Mouse (Mus musculus) embryonic facial prominence, embryonic 13.5 days (tissue): ENCODE data around the gene Robo1. TPM values are rescaled to one million over a fixed set of nuclear protein-coding genes. Genes with fewer than 3 reads are reported as not detected.

Source experiments
- ATAC-seq: fragments of 200-750 bp; cut with Nextera tagmentation; 2 replicates; pipeline ENCODE4 v1.8.0; 2017; ENCODE audit warnings: low read depth; ENCODE audit not compliant: insufficient number of reproducible peaks, insufficient read depth, low FRiP score, low TSS enrichment
- H3K27ac ChIP-seq: fragments of 300-500 bp; sonication (generic); 2 replicates; pipeline ENCODE4 v1.5.1; 2015; ENCODE audit warnings: moderate library complexity, mild to moderate bottlenecking, inconsistent platforms
- H3K27me3 ChIP-seq: fragments of 300-500 bp; sonication (generic); 2 replicates; pipeline ENCODE4 v1.6.1; 2015; ENCODE audit warnings: mild to moderate bottlenecking, inconsistent platforms
- H3K36me3 ChIP-seq: fragments of 300-500 bp; sonication (generic); 2 replicates; pipeline ENCODE4 v1.6.1; 2015; ENCODE audit warnings: mild to moderate bottlenecking, inconsistent platforms
- H3K4me1 ChIP-seq: fragments of 300-500 bp; sonication (generic); 2 replicates; pipeline ENCODE4 v1.6.1; 2015; ENCODE audit warnings: inconsistent platforms
- H3K4me2 ChIP-seq: fragments of 300-500 bp; sonication (generic); 2 replicates; pipeline ENCODE4 v1.6.1; 2015; ENCODE audit warnings: moderate library complexity, mild to moderate bottlenecking, inconsistent platforms
- H3K4me3 ChIP-seq: fragments of 300-500 bp; sonication (generic); 2 replicates; pipeline ENCODE4 v1.5.1; 2015; ENCODE audit warnings: mild to moderate bottlenecking, inconsistent platforms
- H3K9ac ChIP-seq: fragments of 300-500 bp; sonication (generic); 2 replicates; pipeline ENCODE4 v1.6.1; 2015; ENCODE audit warnings: mild to moderate bottlenecking, inconsistent platforms
- H3K9me3 ChIP-seq: fragments of 300-500 bp; sonication (generic); 2 replicates; pipeline ENCODE4 v1.6.1; 2016; ENCODE audit warnings: inconsistent platforms
- WGBS: fragments of 180-500 bp; shearing (Covaris S2); methylation state at CpG from one replicate; pipeline ENCODE4 v1.1.7; 2015; ENCODE audit warnings: mixed read lengths; 5-methylcytosine and 5-hydroxymethylcytosine counted together
- polyA plus RNA-seq: library from polyadenylated mRNA; unstranded; fragments of >200 nt; fragmentation: Nextera tagmentation; extraction: Ambion mirVana; gene quantifications from 2 replicates; pipeline ENCODE4 v1.2.1, GENCODE M21; 2015

Robo1 gene
- polyA plus RNA-seq, 1 experiment from 2014 or later: 63.8 TPM

- Histone ChIP-seq H3K4me1 (peaks cover 42% of the 10 kb centered on the region), H3K9me3 (no peaks in the 10 kb centered on the region), H3K36me3 (no peaks in the 10 kb centered on the region), H3K9ac (peak overlapping the region; percentile 92), H3K4me2 (peak overlapping the region; percentile 62), H3K27me3 (no peaks in the 10 kb centered on the region), H3K4me3 (peak overlapping the region; percentile 87), H3K27ac (peak overlapping the region; percentile 99)
- WGBS: under 1% methylated on average over 4 of the region's 4 CpGs
- no peak for ATAC-seq
Observed at GRCm38 (mm10) chr16:72664806-72665205, 356.7 kb downstream of the Robo1 start.

DNA sequence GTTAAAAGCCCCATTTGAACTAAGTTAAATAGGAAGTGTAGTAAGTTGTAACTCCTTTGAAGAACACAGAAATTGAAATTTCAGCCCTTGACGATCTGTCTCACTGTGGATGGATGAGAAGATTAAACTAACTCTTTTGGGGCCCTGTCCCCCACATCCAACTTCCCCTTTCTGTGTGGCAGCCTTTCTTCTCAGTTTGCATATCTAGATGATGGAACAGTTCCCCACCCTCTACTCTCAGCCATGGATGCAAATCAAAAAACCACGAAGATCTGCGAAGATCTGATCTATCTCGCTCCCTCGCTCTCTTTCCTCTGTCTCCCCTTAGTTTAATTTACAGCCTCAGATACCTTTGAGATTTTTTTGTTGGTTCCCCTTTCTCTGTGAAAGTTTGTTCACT lies 357.3 kb downstream of the Robo1 start:
- Histone ChIP-seq H3K9ac (peak overlapping the region; percentile 70), H3K4me3 (peak overlapping the region; percentile 87), H3K27ac (no peak overlapping the region), H3K36me3 (0 out of 2 replicates have a peak, but pooled peaks cover 3% of the 10 kb centered on the region), H3K27me3 (no peaks in the 10 kb centered on the region), H3K4me1 (peaks cover 49% of the 10 kb centered on the region), H3K4me2 (peak overlapping the region; percentile 62), H3K9me3 (no peaks in the 10 kb centered on the region)
- ATAC-seq: no peak
- WGBS: 23% methylated on average over 5 of the region's 5 CpGs

GRCm38 (mm10) chr16:72670240-72671038 lies 362.3 kb downstream of the Robo1 start:
- WGBS: 29% methylated on average over 6 of the region's 6 CpGs
- H3K27ac ChIP-seq: no peak overlapping the region
- peaks cover 46% of the 10 kb centered on the region for H3K4me1 ChIP-seq
- H3K9ac ChIP-seq: no peak overlapping the region
- H3K4me3 ChIP-seq: no peak overlapping the region
- peaks cover 7% of the 10 kb centered on the region; the same call in 1 of the 2 replicates for H3K36me3 ChIP-seq
- no peak for ATAC-seq
- H3K27me3 ChIP-seq: no peaks in the 10 kb centered on the region
- H3K9me3 ChIP-seq: no peaks in the 10 kb centered on the region
- 0 out of 2 replicates have a peak overlapping the region, but pooled peaks have one; percentile 7 for H3K4me2 ChIP-seq

DNA sequence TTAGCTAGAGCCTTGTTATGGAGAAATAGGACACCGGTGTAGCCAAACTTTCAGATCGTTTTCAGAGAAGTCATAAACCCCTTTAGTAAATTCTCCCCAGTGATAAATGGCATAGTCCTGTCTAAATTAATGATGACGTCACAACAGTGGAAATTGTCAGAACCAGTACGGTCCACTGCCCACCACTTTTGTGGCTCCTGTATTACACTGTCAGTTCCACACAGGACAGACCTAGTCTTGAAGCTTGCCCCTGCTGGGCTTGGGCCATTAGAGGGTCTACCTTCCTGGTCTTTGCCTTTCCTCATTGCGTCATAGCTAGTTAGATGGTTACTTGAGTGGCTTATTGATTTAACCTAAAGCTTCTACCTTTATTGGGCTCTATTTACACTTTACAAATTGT lies 369.1 kb downstream of the Robo1 start:
- 73% methylated on average over 5 of the region's 5 CpGs for WGBS
- no peak for ATAC-seq

DNA sequence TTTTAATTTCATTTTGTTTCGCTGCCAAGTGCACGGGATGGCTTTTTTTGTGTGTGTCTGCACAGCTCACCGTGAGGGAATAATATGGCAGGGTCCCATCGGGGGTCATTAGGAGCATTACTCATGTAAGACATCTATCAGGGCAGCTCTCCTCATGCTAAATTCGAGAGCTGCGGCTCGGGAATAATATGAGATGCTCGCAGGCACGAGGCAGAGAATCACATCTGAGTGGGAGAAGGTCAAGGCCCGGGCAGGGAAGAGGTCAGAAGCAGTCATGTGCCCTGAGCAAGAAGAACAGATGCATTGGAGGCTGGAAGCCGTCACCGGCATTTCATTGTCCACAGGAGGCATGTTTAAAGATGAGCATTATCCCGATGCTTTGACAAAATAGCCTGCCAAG lies 370.3 kb downstream of the Robo1 start:
- WGBS: 30% methylated on average over 13 of the region's 13 CpGs
- Histone ChIP-seq H3K27ac (no peak overlapping the region), H3K9me3 (no peaks in the 10 kb centered on the region), H3K4me2 (no peak overlapping the region), H3K4me3 (no peak overlapping the region), H3K27me3 (no peaks in the 10 kb centered on the region), H3K36me3 (no peaks in the 10 kb centered on the region; the same call in 1 of the 2 replicates), H3K9ac (no peak overlapping the region), H3K4me1 (peaks cover 34% of the 10 kb centered on the region)
- ATAC-seq: no peak

More for the DNA sequence above, 369.1 kb downstream of the Robo1 start:
- H3K9me3 ChIP-seq: no peaks in the 10 kb centered on the region
- peaks cover 29% of the 10 kb centered on the region for H3K4me1 ChIP-seq
- H3K36me3 ChIP-seq: peaks cover 4% of the 10 kb centered on the region; the same call in 1 of the 2 replicates
- no peaks in the 10 kb centered on the region for H3K27me3 ChIP-seq
- no peak overlapping the region for H3K9ac ChIP-seq
- no peak overlapping the region for H3K4me2 ChIP-seq
- H3K27ac ChIP-seq: no peak overlapping the region
- H3K4me3 ChIP-seq: no peak overlapping the region

GRCm38 (mm10) chr16:72678947-72679558 lies 370.9 kb downstream of the Robo1 start:
- no peak for ATAC-seq
- no peak overlapping the region for H3K9ac ChIP-seq
- no peaks in the 10 kb centered on the region for H3K9me3 ChIP-seq
- H3K36me3 ChIP-seq: no peaks in the 10 kb centered on the region; the same call in 1 of the 2 replicates
- H3K27ac ChIP-seq: no peak overlapping the region
- no peak overlapping the region for H3K4me3 ChIP-seq
- H3K4me1 ChIP-seq: peaks cover 39% of the 10 kb centered on the region
- 68% methylated on average over 11 of the region's 11 CpGs for WGBS
- H3K4me2 ChIP-seq: no peak overlapping the region
- H3K27me3 ChIP-seq: no peaks in the 10 kb centered on the region

GRCm38 (mm10) chr16:72685604-72686479 lies 377.7 kb downstream of the Robo1 start:
- Histone ChIP-seq H3K4me3 (no peak overlapping the region), H3K4me1 (peaks cover 43% of the 10 kb centered on the region), H3K9ac (no peak overlapping the region), H3K9me3 (no peaks in the 10 kb centered on the region), H3K4me2 (no peak overlapping the region), H3K27ac (peak overlapping the region; percentile 44; the same call in 1 of the 2 replicates), H3K36me3 (0 out of 2 replicates have a peak, but pooled peaks cover 2% of the 10 kb centered on the region), H3K27me3 (no peaks in the 10 kb centered on the region)
- peak; percentile 15; the same call in 1 of the 2 replicates for ATAC-seq
- WGBS: 40% methylated on average over 6 of the region's 6 CpGs

DNA sequence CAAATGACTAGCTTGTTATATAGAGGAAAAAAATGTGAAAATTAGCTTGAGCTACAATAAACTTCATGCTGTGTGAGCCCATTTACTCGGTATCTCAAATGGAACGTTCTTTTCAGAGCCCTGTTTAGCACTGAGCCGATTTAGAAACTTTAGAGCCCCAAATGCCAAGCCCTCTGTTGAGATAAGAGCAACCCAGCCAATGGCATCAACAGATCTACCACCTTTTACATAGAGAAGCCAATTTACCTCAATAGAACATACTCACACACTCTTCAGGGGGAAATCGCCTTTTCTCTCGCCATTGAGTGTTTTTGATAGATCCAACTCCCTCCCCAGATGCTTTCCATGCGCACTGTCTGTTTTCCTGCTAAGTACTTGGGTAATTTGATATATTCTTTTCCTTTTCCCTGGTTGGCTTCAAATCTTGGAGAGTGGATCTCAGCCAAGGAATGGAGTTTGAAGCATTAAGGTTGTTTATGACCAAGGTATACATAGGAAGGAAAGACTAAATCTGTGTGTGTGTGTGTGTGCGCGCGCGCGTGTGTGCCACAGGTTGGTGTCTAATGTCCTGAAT lies 378.5 kb downstream of the Robo1 start:
- whole genome bisulfite sequencing: 57% methylated on average over 11 of the region's 11 CpGs
- Histone ChIP-seq H3K27me3 (no peaks in the 10 kb centered on the region), H3K9ac (no peak overlapping the region), H3K4me2 (peak overlapping the region; percentile 35; the same call in 1 of the 2 replicates), H3K4me1 (peaks cover 41% of the 10 kb centered on the region), H3K4me3 (no peak overlapping the region), H3K9me3 (no peaks in the 10 kb centered on the region), H3K27ac (peak overlapping the region; percentile 29; the same call in 1 of the 2 replicates), H3K36me3 (0 out of 2 replicates have a peak, but pooled peaks cover 2% of the 10 kb centered on the region)
- ATAC-seq: no peak

DNA sequence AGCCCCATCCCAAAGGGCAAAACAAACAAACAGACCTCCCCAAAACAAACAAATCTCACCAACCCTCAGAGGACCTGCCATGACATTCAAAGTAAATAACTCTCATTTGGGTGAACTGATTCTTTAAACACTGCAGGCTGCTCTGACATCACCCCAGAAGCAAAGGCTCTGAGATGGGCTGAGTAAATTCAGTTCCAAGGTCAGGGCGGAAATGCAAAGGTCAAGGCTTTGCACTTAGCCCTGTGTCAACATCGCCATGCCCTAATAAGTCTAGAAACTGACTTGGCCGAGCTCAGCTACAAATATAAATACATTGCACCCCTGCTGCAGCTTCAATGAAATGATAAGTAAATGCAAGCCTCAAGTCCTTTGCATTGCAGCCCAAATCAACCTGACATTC lies 379.5 kb downstream of the Robo1 start:
- no peak for ATAC-seq
- H3K4me3 ChIP-seq: no peak overlapping the region
- peaks cover 42% of the 10 kb centered on the region for H3K4me1 ChIP-seq
- no peak overlapping the region for H3K9ac ChIP-seq
- no peaks in the 10 kb centered on the region for H3K27me3 ChIP-seq
- no peak overlapping the region for H3K27ac ChIP-seq
- 0 out of 2 replicates have a peak, but pooled peaks cover 2% of the 10 kb centered on the region for H3K36me3 ChIP-seq
- WGBS: 32% methylated on average over 3 of the region's 3 CpGs
- H3K4me2 ChIP-seq: no peak overlapping the region
- no peaks in the 10 kb centered on the region for H3K9me3 ChIP-seq

DNA sequence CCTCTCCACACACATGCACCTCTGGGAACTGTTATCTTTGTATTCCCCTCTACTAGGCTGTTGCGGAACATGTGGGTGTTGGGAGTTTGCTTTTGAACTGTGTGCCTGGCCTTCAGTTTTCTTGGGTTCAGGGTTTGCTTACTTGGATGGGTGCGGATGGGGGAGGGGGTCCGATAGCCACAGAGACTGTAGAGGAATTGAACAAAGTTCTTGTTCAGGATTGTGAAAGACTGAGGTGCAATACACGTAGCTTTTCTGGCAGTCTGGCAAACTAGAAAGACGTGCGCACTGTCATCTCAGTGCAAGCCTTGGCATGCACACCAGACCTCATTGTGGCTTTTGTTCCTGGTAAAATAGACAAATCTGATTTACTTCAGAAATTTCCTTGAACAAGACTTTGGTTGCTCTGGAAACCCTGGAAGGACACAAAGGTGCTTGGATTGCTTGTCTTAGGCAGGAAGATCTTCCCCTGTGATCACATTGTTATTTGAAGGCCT lies 380.1 kb downstream of the Robo1 start:
- Histone ChIP-seq H3K4me2 (no peak overlapping the region), H3K27ac (no peak overlapping the region), H3K4me1 (peaks cover 45% of the 10 kb centered on the region), H3K9ac (no peak overlapping the region), H3K27me3 (no peaks in the 10 kb centered on the region), H3K36me3 (0 out of 2 replicates have a peak, but pooled peaks cover 2% of the 10 kb centered on the region), H3K4me3 (no peak overlapping the region), H3K9me3 (no peaks in the 10 kb centered on the region)
- 76% methylated on average over 6 of the region's 6 CpGs for WGBS
- ATAC-seq: no peak
